Mouse (Mus musculus): ENCODE measurements around the gene Cltc.
A peak's percentile ranks its signal among the peaks of the same experiment; 100 is the strongest.

Cltc gene

DNA sequence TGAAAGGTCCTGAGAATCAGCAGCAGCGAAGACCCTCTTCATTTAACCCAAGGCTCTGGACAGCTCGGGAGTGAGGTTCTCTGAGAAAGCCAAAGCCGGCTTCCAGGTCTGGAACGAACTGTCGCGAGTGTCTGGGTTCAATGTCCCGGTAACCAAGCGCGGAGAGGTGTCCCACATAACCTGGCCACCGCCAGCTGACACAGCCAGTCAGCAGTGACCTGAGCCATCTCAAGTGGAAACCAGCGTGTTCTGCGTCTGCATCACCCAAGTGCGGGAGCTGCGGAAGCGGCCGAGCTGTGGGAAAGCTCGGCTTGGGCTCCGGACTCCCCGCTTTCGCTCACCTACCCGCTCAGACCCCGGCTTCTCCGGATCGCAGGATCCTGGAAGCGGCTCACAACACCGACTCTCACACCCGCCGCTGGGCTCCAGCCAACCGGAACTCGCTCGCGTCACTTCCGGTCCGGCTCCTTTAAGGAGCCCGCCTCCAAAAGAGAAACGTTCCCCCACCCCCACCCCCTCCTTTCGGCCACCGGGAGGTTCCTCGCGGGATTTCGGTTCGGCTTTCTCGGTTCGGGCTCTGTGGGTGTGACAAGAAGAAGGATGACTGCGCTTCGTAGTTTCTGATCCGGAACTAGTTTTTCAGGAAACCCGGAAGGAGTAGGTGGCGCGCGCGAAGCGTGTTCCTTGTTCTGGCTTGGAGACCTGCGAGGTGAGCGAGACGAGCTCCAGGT is 73.8 kb downstream of the Cltc start, which contains the start of the genes Vmp1 and Ptrh2:
TSS of gene Vmp1 (minus strand) at position 442 of the 731 bp plus-strand sequence.
TSS of gene Ptrh2 (plus strand) at position 591 of the 731 bp plus-strand sequence.
- DNase-seq (ENCODE audit: low spot score in 2 of 2) = peak; percentile 87 to 94

- no peak for DNase-seq (ENCODE audit: low spot score in 2 of 2)
Observed at GRCm38 (mm10) chr11:86682861-86683260, 74.5 kb downstream of the Cltc start.

DNA sequence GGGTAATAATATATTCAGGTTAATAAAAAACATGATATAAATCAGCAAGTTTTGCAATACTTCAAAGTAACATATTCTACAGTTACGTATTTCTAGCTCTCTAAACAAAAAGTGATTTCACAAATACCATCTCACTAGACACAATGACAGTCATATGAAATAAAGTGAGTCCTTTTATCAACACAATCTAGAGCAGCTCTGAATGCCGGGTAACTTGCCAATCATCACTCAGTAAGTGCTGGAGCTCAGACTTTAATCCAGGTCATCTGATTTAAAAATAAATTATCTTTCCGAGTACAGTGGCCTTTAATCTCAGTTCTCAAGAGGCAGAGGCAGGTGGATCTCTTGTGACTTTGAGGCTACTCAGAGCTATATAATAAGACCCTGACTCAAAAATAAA is 75.9 kb downstream of the Cltc start:
- no peak for DNase-seq (ENCODE audit: low spot score in 2 of 2)

DNA sequence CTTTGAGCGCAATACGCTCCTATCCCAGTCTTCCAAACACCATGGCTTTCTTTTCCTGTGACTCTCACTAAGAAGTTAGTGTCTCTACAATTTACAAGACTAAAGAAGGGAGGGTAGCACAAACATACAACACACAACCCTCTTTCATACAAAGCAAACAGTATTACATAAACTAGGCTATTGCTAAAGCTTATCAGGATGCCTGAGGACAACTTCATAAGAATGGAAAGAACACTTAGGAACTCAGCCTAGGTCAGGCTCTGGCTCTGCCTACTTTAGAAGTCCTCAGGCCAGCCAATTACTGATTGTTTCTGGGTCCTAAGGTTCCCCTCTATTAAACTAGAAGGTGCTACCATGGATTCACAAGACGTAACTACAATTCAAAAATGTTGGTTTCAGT is 76.6 kb downstream of the Cltc start:
- DNase-seq (ENCODE audit: low spot score in 2 of 2) = no peak

GRCm38 (mm10) chr11:86678957-86679356 is 78.4 kb downstream of the Cltc start:
- DNase-seq (ENCODE audit: low spot score in 2 of 2) = no peak

- DNase-seq (ENCODE audit: low spot score in 2 of 2) = no peak
Observed at GRCm38 (mm10) chr11:86675520-86675919, 81.8 kb downstream of the Cltc start.

- no peak for DNase-seq (ENCODE audit: low spot score in 2 of 2)
Observed at GRCm38 (mm10) chr11:86672772-86673171, 84.6 kb downstream of the Cltc start.

GRCm38 (mm10) chr11:86671041-86671675 is 86.2 kb downstream of the Cltc start:
- peak in 1 of 2 experiments; percentile 49 for DNase-seq (ENCODE audit: low spot score in 2 of 2)

- no peak for DNase-seq (ENCODE audit: low spot score in 2 of 2)
Observed at GRCm38 (mm10) chr11:86668169-86668568, 89.2 kb downstream of the Cltc start.

DNA sequence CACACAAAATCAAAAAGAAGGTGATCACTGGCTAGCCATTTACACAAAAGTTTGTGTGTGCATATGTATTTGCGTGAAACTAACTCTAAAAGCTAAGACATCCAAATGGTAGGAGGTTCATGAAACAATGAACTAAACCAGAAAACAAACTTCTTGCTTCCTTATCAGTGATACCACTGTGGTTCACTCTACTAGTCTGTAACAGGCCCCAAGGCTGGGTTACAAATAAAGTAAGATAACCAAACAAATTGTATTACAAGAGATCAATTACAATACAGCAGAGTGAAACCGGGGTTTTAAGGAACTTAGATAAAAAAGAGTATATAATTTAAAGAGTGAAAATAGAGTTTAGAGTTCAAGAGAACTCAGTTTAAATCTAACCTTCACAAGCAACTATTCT is 89.8 kb downstream of the Cltc start:
- no peak for DNase-seq (ENCODE audit: low spot score in 2 of 2)

DNA sequence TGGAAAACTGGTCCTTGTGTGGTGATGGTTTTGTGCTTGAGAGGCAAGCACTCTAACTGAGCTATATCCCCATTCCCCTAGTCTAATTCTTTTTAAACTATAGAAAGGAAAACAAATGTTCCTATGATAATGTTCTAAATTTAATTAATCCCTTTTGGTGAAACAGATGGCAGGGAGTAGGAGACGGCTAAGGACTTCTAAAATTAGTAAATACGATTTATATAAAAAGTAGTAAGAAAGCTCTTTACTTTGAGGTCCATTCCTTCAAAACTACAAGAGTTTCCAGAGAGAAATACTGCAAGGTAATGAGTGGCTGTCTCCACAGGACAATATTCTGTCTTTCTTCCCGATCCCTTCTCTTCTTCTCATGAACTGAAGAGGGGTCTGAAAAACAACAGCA is 93.0 kb downstream of the Cltc start:
- DNase-seq (ENCODE audit: low spot score in 2 of 2) = no peak

DNA sequence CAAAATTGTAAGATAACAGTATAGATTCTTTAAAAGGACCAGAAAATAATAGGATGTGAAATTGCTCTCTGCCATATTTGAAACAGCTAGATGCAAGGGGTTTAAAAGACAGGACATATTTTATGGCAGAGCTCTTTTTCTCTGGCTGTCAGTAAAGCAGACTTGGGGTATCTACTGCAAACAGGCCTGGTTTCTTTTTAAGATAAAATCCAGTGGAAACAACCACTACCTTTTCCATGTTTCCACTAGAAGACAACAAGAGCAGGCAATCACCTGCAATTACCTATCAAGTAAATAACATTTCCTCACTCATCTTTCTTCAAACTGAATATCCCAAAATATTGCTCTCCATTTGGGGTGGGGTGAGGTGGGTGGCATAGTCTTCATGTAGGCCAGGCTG is 93.4 kb downstream of the Cltc start:
- DNase-seq (ENCODE audit: low spot score in 2 of 2) = no peak

GRCm38 (mm10) chr11:86662986-86663895 is 94.1 kb downstream of the Cltc start:
- DNase-seq (ENCODE audit: low spot score in 2 of 2) = no peak

DNA sequence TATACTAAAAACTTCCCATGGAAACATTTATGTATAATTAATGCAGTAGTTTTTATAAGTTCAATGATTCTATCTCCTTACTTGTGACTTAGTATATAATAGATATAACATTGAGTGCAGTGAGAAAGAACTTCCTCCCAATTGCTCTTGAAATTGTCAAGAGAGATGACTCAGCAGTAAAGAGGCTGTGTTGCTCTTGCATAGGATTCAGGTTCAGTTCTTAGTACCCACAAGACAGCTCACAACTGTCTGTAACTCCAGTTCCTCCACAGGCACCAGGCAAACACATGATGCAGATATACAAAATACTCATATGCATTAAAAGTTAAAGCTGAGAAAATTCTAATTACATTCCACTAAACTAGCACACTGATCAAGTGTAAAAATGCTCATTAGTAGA is 99.5 kb downstream of the Cltc start:
- no peak for DNase-seq (ENCODE audit: low spot score in 2 of 2)

GRCm38 (mm10) chr11:86656849-86657567 is 100.4 kb downstream of the Cltc start:
- DNase-seq (ENCODE audit: low spot score in 2 of 2) = no peak

- DNase-seq (ENCODE audit: low spot score in 2 of 2) = no peak
Observed at GRCm38 (mm10) chr11:86655671-86656070, 101.7 kb downstream of the Cltc start.

- no peak for DNase-seq (ENCODE audit: low spot score in 2 of 2)
Observed at GRCm38 (mm10) chr11:86654096-86654495, 103.3 kb downstream of the Cltc start.

DNA sequence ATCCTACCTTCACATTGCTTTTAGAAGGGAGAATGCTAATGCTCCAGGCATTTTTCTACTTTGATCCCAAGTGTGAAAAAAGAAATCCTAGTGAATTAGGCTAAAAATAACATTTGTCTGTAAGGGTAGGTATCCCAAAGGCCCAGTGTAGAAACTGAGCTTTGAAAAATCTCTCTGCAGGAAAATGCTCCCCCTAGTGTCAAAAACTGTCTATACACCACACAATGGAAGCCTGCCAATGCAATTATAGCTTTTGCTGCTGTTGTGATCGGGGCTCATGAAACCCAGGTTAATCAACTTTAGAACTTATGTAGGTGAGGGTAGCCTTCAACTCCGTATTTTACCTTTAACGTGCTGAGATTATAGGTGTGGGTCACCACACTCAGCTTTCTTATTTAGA is 103.9 kb downstream of the Cltc start:
- peak; percentile 34 to 71 for DNase-seq (ENCODE audit: low spot score in 2 of 2)

DNA sequence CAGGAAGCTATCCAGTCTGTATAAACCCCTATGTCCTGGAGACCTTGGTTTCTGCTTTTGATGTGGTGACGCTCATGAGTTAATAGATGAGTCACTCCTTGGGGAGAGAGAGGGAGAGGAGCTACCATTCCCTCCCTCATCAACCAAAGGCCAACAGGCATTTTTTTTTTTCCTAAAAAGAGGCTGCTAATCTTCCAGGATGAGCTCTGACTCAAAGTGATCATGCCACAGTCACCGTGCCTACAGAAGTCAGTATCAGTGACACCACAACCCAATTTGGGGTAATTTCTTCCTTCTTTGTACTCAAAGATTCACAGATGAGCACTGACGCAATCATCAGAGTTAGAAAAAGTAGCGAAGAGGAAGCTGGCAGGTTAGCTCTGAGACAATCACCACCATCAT is 104.8 kb downstream of the Cltc start:
- no peak for DNase-seq (ENCODE audit: low spot score in 2 of 2)

DNA sequence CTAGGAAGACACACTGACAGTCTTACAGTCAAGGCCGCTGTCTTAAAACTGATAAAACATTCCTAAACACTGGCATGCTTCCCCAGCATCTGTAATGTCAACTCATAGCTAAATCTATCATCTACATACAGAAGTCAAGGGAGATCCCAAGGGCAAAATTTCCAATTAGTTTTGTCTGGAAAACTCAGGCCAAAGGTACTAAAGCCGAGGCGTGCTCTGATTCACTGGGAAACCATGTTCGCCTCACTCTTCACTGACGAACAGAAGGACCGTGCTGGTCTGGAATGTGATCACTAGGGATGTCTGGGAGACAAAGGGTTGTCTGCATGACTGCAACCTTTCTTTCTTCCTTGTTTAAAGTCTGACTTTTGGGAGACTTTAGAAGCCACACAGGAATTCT is 106.7 kb downstream of the Cltc start:
- no peak for DNase-seq (ENCODE audit: low spot score in 2 of 2)

DNA sequence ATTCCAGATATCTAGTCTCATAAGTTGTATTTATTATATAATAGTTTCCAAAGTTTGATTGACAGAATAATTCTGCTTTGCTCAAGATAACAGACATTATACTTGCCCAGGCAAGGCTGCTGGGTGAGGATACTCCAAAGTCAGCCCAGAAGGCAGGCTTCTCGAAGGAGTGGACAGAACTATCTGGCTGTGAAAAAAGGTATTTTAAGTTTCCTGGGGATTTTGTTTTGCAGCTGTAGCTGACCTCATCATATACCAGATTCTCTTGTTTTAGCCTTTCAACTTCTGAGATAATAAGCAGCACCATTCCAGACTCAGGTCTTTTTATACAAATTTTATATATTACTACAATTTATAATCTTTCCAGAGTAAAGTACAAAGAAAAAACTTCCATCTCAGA is 107.8 kb downstream of the Cltc start:
- DNase-seq (ENCODE audit: low spot score in 2 of 2) = no peak

Data from frontal cortex, postnatal 36 days (tissue).